Mouse (Mus musculus): ENCODE measurements at regions not wholly inside any gene's neighbourhood (a gene's known extent, or its start where the extent isn't known, plus 50 kb on each side); places are given as distances from the start of the nearest gene placed in this dataset.
"Not testable (repeated sequence)": the region's sequence is repeated elsewhere in the genome, so short reads cannot be mapped to it uniquely, and the experiment has no call there.

GRCm38 (mm10) chr10:81996742-81997536 lies 51.0 kb upstream of the Zfp873 start:
- H3K9ac ChIP-seq (ENCODE audit: low read depth, low read length); H3K9me3 ChIP-seq (replicated peaks; ENCODE audit: low read length); H3K4me1 ChIP-seq (replicated peaks; ENCODE audit: insufficient read depth, low read length); H3K36me3 ChIP-seq (ENCODE audit: insufficient read depth, low read length); H3K27ac ChIP-seq; H3K27me3 ChIP-seq (ENCODE audit: insufficient read depth, low read length): not testable (repeated sequence)
- DNase-seq (ENCODE audit: low spot score) (peak; percentile 87), ATAC-seq (replicated peaks; ENCODE audit: low FRiP score, low read depth) (peak; percentile 100)
- peak overlapping the region; percentile 39 for H3K4me2 ChIP-seq (ENCODE audit: low read length)
- peak overlapping the region; percentile 28 for H3K4me3 ChIP-seq (replicated peaks; ENCODE audit: low read depth, low read length)
- 0% methylated on average over 12 of the region's 48 CpGs for WGBS

All from kidney, postnatal 0 days (tissue).